Mouse (Mus musculus) heart, embryonic 14.5 days (tissue): Measurements from ENCODE around the gene Mrpl51. TPM values are rescaled to one million over a fixed set of nuclear protein-coding genes. Genes with fewer than 3 reads are reported as not detected.

ENCODE experiments used
- ATAC-seq: fragments of 200-750 bp; cut with Nextera tagmentation; 2 replicates; pipeline ENCODE4 v1.8.0; 2017; ENCODE audit warnings: low read depth, moderate TSS enrichment; ENCODE audit not compliant: insufficient number of reproducible peaks, insufficient read depth, low FRiP score
- H3K27ac ChIP-seq, 2 experiments: fragments of 200-500 bp in 1 of 2; fragments of 300-500 bp in 1 of 2; sonication (generic) in 1 of 2; replicated peaks in 1 of 2; 2 replicates each; pipeline ENCODE4 v1.5.1; 2012 to 2014; ENCODE audit warnings: low read depth in 2 of 2, low read length in 2 of 2, control low read depth in 1 of 2, mild to moderate bottlenecking in 1 of 2, mixed read lengths in 1 of 2; ENCODE audit not compliant: control insufficient read depth in 1 of 2, insufficient read depth in 1 of 2
- H3K27me3 ChIP-seq: fragments of 300-500 bp; sonication (generic); 2 replicates; pipeline ENCODE4 v1.6.1; 2014; ENCODE audit warnings: mild to moderate bottlenecking, low read length, control low read depth; ENCODE audit not compliant: control insufficient read depth, insufficient read depth
- H3K36me3 ChIP-seq: fragments of 300-500 bp; sonication (generic); 2 replicates; pipeline ENCODE4 v1.6.1; 2014; ENCODE audit warnings: mild to moderate bottlenecking, control low read depth, low read length, mixed read lengths; ENCODE audit not compliant: control insufficient read depth, insufficient read depth
- H3K4me1 ChIP-seq, 2 experiments: fragments of 200-500 bp in 1 of 2; fragments of 300-500 bp in 1 of 2; sonication (generic) in 1 of 2; 2 replicates each; pipeline ENCODE4 v1.6.1; 2012 to 2014; ENCODE audit warnings: low read length in 2 of 2, control low read depth in 1 of 2, mixed read lengths in 1 of 2; ENCODE audit not compliant: control insufficient read depth in 2 of 2, insufficient read depth in 2 of 2
- H3K4me2 ChIP-seq: fragments of 300-500 bp; sonication (generic); 2 replicates; pipeline ENCODE4 v1.6.1; 2014; ENCODE audit warnings: mild to moderate bottlenecking, low read length
- H3K4me3 ChIP-seq, 2 experiments: fragments of 200-500 bp in 1 of 2; fragments of 300-500 bp in 1 of 2; sonication (generic) in 1 of 2; 2 replicates each; pipeline ENCODE4 v1.5.1; 2012 to 2014; ENCODE audit warnings: low read length in 2 of 2, mild to moderate bottlenecking in 2 of 2, control low read depth in 1 of 2, low read depth in 1 of 2, moderate library complexity in 1 of 2; ENCODE audit not compliant: control insufficient read depth in 1 of 2, insufficient read depth in 1 of 2
- H3K9ac ChIP-seq: fragments of 300-500 bp; sonication (generic); 2 replicates; pipeline ENCODE4 v1.6.1; 2014; ENCODE audit warnings: mild to moderate bottlenecking, low read length
- H3K9me3 ChIP-seq: fragments of 300-500 bp; sonication (generic); 2 replicates; pipeline ENCODE4 v1.6.1; 2016; ENCODE audit warnings: low read length, control low read depth; ENCODE audit not compliant: control insufficient read depth
- WGBS: fragments of 180-500 bp; shearing (Covaris S2); extraction: QIAGEN DNeasy Blood & Tissue Kit; methylation state at CpG from one replicate; pipeline ENCODE4 v1.1.7; 2014; 5-methylcytosine and 5-hydroxymethylcytosine counted together
- microRNA-seq: library from miRNA; unstranded; fragments of <30 nt; microRNA quantifications from one replicate; pipeline ENCODE4, GENCODE M21; 2016
- polyA plus RNA-seq: library from polyadenylated mRNA; unstranded; fragments of >200 nt; fragmentation: Nextera tagmentation; extraction: Ambion mirVana; gene quantifications from 2 replicates; pipeline ENCODE4 v1.2.1, GENCODE M21; 2014

Mrpl51 gene
- polyA plus RNA-seq, 1 experiment from 2014 or later: 264 TPM

- H3K9me3 ChIP-seq: no peaks in the 10 kb centered on the region
- H3K4me2 ChIP-seq: no peak overlapping the region
- no peak for ATAC-seq
- H3K27ac ChIP-seq: no peak overlapping the region
- H3K36me3 ChIP-seq: no peaks in the 10 kb centered on the region
- no peaks in the 10 kb centered on the region for H3K27me3 ChIP-seq
- no peak overlapping the region for H3K9ac ChIP-seq
- WGBS: 37% methylated on average over 1 of the region's 1 CpGs
- no peak overlapping the region for H3K4me3 ChIP-seq
- H3K4me1 ChIP-seq: 0 out of 4 replicates have a peak, but pooled peaks cover 0 to 2% of the 10 kb centered on the region in 2 experiments
Observed at GRCm38 (mm10) chr6:125244551-125244950, 53.0 kb downstream of the Mrpl51 start.

Small RNAs within 50 kb of the gene (microRNA-seq; reads per million reads assigned to microRNA genes)
- 2.8 reads per million, percentile 3 among the genes with 10 or more reads in this experiment for gene Mir3098
- not detected for gene Mir8113

Other genes with a start within 250 kb of the Mrpl51 start
- gene Cops7a, start 226.3 kb upstream of the Mrpl51 start, polyA plus RNA-seq: 128 and 135 TPM in 2 replicates
- 0.28 and 0.55 TPM in 2 replicates for gene Pianp, start 195.1 kb upstream of the Mrpl51 start, polyA plus RNA-seq
- gene Zfp384, start 182.7 kb upstream of the Mrpl51 start, polyA plus RNA-seq: 6.6 and 7.2 TPM in 2 replicates
- 67.1 and 76.1 TPM in 2 replicates for gene Ing4, start 152.0 kb upstream of the Mrpl51 start, polyA plus RNA-seq
- 5.4 and 6.5 TPM in 2 replicates for gene Acrbp, start 142.1 kb upstream of the Mrpl51 start, polyA plus RNA-seq
- 0.36 TPM in 1 of 2 replicates, not detected in the other for gene Lpar5, start 123.9 kb upstream of the Mrpl51 start, polyA plus RNA-seq
- gene Chd4, start 95.8 kb upstream of the Mrpl51 start, polyA plus RNA-seq: 58.6 and 67.4 TPM in 2 replicates
- gene Nop2, start 59.9 kb upstream of the Mrpl51 start, polyA plus RNA-seq: 35.3 and 36.6 TPM in 2 replicates
- 8.7 and 9.7 TPM in 2 replicates for gene Iffo1, start 46.6 kb upstream of the Mrpl51 start, polyA plus RNA-seq
- 4,765 and 5,242 TPM in 2 replicates for gene Gapdh, start 25.3 kb upstream of the Mrpl51 start, polyA plus RNA-seq
- 66.0 and 67.5 TPM in 2 replicates for gene Ncapd2, start 100 bp upstream of the Mrpl51 start, polyA plus RNA-seq
- gene Vamp1, start 23.8 kb downstream of the Mrpl51 start, polyA plus RNA-seq: 2.6 and 2.7 TPM in 2 replicates
- gene Tapbpl, start 40.1 kb downstream of the Mrpl51 start, polyA plus RNA-seq: 4.0 and 4.4 TPM in 2 replicates
- gene Cd27, start 45.2 kb downstream of the Mrpl51 start, polyA plus RNA-seq: 2.5 and 3.2 TPM in 2 replicates
- not detected in 2 replicates for gene Tuba3a, start 94.2 kb downstream of the Mrpl51 start, polyA plus RNA-seq
- gene Ltbr, start 122.1 kb downstream of the Mrpl51 start, polyA plus RNA-seq: 38.5 and 41.5 TPM in 2 replicates
- gene Scnn1a, start 128.9 kb downstream of the Mrpl51 start, polyA plus RNA-seq: 0.65 and 1.00 TPM in 2 replicates
- 41.4 and 43.5 TPM in 2 replicates for gene Tnfrsf1a, start 157.6 kb downstream of the Mrpl51 start, polyA plus RNA-seq
- 0.05 TPM in 1 of 2 replicates, not detected in the other for gene Plekhg6, start 189.0 kb downstream of the Mrpl51 start, polyA plus RNA-seq